Mouse (Mus musculus) heart, postnatal 36 days (tissue): ENCODE measurements around the gene Gm21767. TPM values are rescaled to one million over a fixed set of nuclear protein-coding genes. Genes with fewer than 3 reads are reported as not detected.
"Not testable (repeated sequence)": the region's sequence is repeated elsewhere in the genome, so short reads cannot be mapped to it uniquely, and the experiment has no call there.

Source experiments
- DNase-seq, 2 experiments: peaks; one replicate each; pipeline ENCODE4 v3.0.0; 2021 to 2022
- intact Hi-C: fragments of 180-260 bp; cut with DNase I; formaldehyde crosslinking; loops from one replicate; pipeline ENCODE4 v1.15.1; 2025
- total RNA-seq, 2 experiments: library from RNA; stranded (reverse); gene quantifications; 2 replicates each; pipeline ENCODE4 v1.2.3; 2021

Gene Gm21767
- total RNA-seq = not detected

DNA sequence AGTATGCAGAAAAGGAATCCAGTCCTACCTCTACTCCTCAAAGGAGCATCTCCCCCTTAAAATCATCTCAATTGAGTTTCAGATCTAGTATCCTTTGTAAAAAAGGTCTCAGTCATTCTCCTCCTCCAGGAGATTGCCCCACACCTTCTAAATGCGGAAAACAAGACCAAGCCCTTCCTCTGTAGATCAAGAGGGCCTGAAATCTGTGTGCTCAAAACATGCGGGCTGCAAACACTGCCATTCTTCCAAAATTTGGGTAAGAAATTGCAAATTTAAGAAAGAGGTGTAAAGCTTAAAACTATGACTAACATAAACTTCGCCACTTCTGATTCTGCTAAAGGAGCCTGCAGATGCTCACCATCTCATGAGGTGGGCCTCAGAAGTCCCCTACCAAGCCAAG is at the start of gene Gm21767:
Gm21767 (plus strand) TSS at position 301 of the 400 bp plus-strand sequence.
- DNase-seq, intact Hi-C loops: not testable (repeated sequence)
